Mouse (Mus musculus): ENCODE data around the gene Tmbim1.

DNA sequence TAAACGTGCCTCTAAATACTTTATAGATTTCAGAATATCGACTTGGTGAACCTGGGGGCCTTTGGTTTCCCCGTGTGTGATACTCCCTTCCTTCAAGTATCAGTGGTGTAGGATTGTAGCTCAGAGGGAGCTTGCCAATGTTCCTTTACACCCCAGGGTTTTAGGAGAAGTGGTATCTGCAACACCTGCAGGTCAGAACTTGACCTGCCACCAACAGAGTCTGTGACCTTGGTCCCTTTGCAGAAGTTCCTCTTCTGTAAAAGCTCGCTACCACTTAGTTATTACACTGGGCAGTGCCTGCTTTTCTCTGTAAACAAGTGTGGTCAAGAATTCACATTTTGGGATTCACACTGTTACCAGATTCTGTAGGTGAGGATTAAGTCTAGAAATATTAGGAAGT is 55.3 kb downstream of the Tmbim1 start:
- TF ChIP-seq GATA1 (IDR thresholded peaks at IDR 0.05; ENCODE audit: borderline replicate concordance, low read length), result no peak
- TF ChIP-seq FLI1 (IDR thresholded peaks at IDR 0.05; ENCODE audit: low read length), result no peak

Data from megakaryocyte, embryonic 14.5 days (primary cell).